Mouse (Mus musculus) midbrain, embryonic 15.5 days (tissue): ENCODE measurements at regions not wholly inside any gene's neighbourhood (a gene's known extent, or its start where the extent isn't known, plus 50 kb on each side); places are given as distances from the start of the nearest gene placed in this dataset.

ENCODE experiments used
- ATAC-seq: fragments of 200-750 bp; cut with Nextera tagmentation; replicated peaks from 2 replicates; pipeline ENCODE4 v1.8.0; 2017; ENCODE audit warnings: moderate TSS enrichment
- H3K27ac ChIP-seq: fragments of 300-500 bp; sonication (generic); 2 replicates; pipeline ENCODE4 v1.5.1; 2015; ENCODE audit warnings: mild to moderate bottlenecking, inconsistent platforms
- H3K27me3 ChIP-seq: fragments of 300-500 bp; sonication (generic); replicated peaks from 2 replicates; pipeline ENCODE4 v1.6.1; 2015; ENCODE audit warnings: inconsistent platforms
- H3K36me3 ChIP-seq: fragments of 300-500 bp; sonication (generic); replicated peaks from 2 replicates; pipeline ENCODE4 v1.6.1; 2015; ENCODE audit warnings: inconsistent platforms
- H3K4me1 ChIP-seq: fragments of 300-500 bp; sonication (generic); 2 replicates; pipeline ENCODE4 v1.6.1; 2015; ENCODE audit warnings: inconsistent platforms
- H3K4me2 ChIP-seq: fragments of 300-500 bp; sonication (generic); 2 replicates; pipeline ENCODE4 v1.6.1; 2015; ENCODE audit warnings: inconsistent platforms, mild to moderate bottlenecking, moderate library complexity
- H3K4me3 ChIP-seq: fragments of 300-500 bp; sonication (generic); 2 replicates; pipeline ENCODE4 v1.5.1; 2015; ENCODE audit warnings: mild to moderate bottlenecking, inconsistent platforms
- H3K9ac ChIP-seq: fragments of 300-500 bp; sonication (generic); 2 replicates; pipeline ENCODE4 v1.6.1; 2015; ENCODE audit warnings: mild to moderate bottlenecking, inconsistent platforms
- H3K9me3 ChIP-seq: fragments of 300-500 bp; sonication (generic); 2 replicates; pipeline ENCODE4 v1.6.1; 2016; ENCODE audit warnings: inconsistent platforms
- WGBS: fragments of 180-500 bp; shearing (Covaris S2); methylation state at CpG from one replicate; pipeline ENCODE4 v1.1.7; 2015; ENCODE audit warnings: mixed read lengths; 5-methylcytosine and 5-hydroxymethylcytosine counted together

DNA sequence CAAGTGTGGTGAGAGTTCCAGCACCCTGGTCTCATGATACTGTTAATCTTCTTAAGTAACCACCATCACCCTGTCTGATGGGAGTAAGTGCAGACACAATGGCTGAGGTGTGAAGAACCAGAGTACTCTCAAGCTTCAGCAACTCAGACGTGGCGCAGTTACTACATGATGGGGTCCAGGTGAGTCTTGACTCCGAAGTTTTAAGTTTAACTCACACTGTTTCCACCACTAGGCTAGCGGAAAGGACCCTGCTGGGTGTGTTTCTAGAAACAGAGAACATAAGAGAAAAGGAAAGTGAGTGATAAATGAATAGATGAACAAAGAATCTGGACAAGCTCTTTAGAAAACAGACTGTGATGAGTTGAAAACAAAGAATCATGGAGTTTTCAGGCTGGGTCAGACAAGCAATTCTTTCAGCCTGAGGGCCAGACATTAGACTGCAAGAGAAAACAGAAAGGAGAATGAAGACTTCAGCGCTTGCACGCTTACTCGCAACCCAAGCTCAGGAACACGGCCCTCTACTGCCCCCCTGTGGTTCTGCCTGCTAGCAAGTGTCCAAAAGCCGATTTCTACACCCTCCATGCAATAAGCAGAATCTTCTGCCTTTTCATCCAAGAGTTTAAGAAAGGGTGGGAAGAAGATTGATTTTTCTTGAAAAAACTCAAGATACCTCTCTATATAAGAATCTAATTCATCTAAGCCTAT, 2593.6 kb upstream of the Gm6569 start:
- peaks cover 4% of the 10 kb centered on the region; the same call in 1 of the 2 replicates for H3K4me1 ChIP-seq
- no peak overlapping the region for H3K27ac ChIP-seq
- no peaks in the 10 kb centered on the region for H3K27me3 ChIP-seq
- H3K36me3 ChIP-seq, result no peaks in the 10 kb centered on the region
- H3K9ac ChIP-seq, result no peak overlapping the region
- 38% methylated on average over 9 of the region's 9 CpGs for WGBS
- no peak overlapping the region for H3K4me3 ChIP-seq
- H3K9me3 ChIP-seq, result no peaks in the 10 kb centered on the region
- H3K4me2 ChIP-seq, result no peak overlapping the region
- ATAC-seq, result peak; percentile 75

DNA sequence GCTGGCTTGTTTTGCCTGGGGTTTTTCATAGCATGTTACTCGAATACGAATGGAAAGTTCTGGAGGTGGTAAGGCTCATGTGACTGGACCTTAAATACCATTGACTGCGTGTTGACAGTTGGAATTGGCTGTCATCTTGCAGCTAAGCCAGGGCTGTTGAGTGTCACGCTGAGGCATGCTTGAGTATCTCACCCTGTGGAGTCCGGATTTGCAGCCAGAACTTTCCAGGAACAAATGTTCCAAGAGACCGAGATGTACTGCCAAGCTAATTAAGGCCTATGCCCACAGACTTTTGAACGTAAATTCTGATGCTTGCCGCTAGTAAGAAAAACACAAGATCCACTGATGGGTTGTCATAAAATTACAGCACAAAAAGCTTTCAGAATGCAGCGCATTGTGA, 2590.8 kb upstream of the Gm6569 start:
- Histone ChIP-seq H3K27me3 (no peaks in the 10 kb centered on the region), H3K4me2 (no peak overlapping the region), H3K9me3 (no peaks in the 10 kb centered on the region), H3K4me1 (peaks cover 4% of the 10 kb centered on the region; the same call in 1 of the 2 replicates), H3K27ac (no peak overlapping the region), H3K4me3 (no peak overlapping the region), H3K36me3 (no peaks in the 10 kb centered on the region), H3K9ac (no peak overlapping the region)
- 80% methylated on average over 9 of the region's 9 CpGs for WGBS
- ATAC-seq, result no peak

DNA sequence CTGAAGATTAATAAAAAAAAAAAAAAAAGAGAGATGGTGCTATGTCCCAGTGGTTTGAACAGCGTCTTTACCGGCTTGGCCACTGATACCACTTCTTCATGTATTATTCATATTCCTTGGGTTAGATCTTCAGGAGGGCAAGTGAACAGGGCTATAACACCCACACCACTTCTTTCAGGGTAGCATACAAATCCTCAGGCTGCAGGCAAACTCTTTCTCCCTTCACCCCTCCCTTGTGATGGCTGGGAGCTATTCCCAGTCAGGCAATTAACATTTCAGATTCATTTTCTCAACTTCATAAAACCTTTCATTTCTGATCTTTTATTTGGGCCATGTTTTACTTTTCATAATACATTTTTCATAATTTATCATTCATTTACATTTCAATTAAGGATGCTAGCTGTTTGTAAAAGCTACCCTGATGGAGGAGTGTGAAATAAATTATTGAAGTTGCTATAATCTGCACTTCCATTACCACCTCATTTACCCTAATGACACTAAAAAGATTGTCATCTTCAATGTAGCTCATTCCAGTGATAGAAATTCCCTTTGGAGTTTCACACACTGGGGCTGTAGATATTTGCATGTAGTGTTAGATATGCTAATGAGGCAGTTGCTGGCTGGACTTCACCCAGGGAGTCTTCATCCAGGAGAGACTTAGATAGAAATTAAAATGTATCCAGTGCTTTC, 2558.3 kb upstream of the Gm6569 start:
- 50% methylated on average over 2 of the region's 2 CpGs for WGBS
- H3K27me3 ChIP-seq, result no peaks in the 10 kb centered on the region
- no peak overlapping the region for H3K9ac ChIP-seq
- H3K9me3 ChIP-seq, result no peaks in the 10 kb centered on the region
- H3K4me2 ChIP-seq, result no peak overlapping the region
- ATAC-seq, result peak; percentile 94
- H3K36me3 ChIP-seq, result no peaks in the 10 kb centered on the region
- peaks cover 4% of the 10 kb centered on the region; the same call in 1 of the 2 replicates for H3K4me1 ChIP-seq
- H3K27ac ChIP-seq, result no peak overlapping the region
- H3K4me3 ChIP-seq, result no peak overlapping the region

DNA sequence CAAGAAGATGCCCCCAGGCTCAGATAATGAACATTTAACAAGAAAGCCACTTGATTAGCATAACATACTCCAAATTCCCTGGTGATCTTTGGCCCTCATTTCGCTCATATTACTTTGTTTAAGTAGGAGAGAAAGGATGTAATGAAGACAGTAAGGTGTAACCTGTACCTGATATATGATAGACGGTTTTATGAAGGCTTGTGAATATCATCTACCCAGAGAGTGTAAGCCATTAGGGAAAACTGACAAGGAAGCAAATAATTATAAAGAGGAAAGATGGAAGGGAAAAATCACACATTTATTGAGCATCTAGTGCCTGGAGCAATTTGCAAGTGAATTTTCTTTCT, 2557.8 kb upstream of the Gm6569 start:
- 57% methylated on average over 2 of the region's 2 CpGs for WGBS
- Histone ChIP-seq H3K27ac (no peak overlapping the region), H3K9me3 (no peaks in the 10 kb centered on the region), H3K4me3 (no peak overlapping the region), H3K9ac (no peak overlapping the region), H3K4me1 (peaks cover 4% of the 10 kb centered on the region; the same call in 1 of the 2 replicates), H3K27me3 (no peaks in the 10 kb centered on the region), H3K36me3 (no peaks in the 10 kb centered on the region), H3K4me2 (no peak overlapping the region)
- peak; percentile 58 for ATAC-seq

DNA sequence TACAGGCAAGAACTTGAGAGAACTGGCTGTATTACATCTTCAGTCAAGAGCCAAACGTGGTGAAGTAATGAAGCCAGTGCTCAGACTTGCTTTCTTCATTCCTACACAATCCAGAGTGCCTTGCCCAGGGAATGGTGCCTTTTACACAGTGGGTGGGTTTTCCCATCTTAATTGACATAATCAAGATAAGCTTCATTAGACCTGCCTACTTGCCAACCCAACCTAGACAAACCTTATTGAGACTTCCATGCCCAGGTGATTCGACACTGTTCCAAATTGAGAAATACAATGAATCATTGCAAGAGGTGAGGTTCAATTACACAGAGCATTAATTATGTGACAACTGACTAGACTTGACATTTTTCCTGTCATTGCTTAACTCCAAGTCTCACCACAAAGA, 2557.0 kb upstream of the Gm6569 start:
- Histone ChIP-seq H3K27ac (no peak overlapping the region), H3K4me1 (peaks cover 4% of the 10 kb centered on the region; the same call in 1 of the 2 replicates), H3K27me3 (no peaks in the 10 kb centered on the region), H3K9me3 (no peaks in the 10 kb centered on the region), H3K4me3 (no peak overlapping the region), H3K4me2 (no peak overlapping the region), H3K36me3 (no peaks in the 10 kb centered on the region), H3K9ac (no peak overlapping the region)
- WGBS, result 71% methylated on average over 2 of the region's 2 CpGs
- ATAC-seq, result no peak

- 89% methylated on average over 3 of the region's 3 CpGs for WGBS
- ATAC-seq, result no peak
- H3K27ac ChIP-seq, result no peak overlapping the region
- no peak overlapping the region for H3K4me3 ChIP-seq
- H3K9me3 ChIP-seq, result no peaks in the 10 kb centered on the region
- H3K27me3 ChIP-seq, result no peaks in the 10 kb centered on the region
- no peaks in the 10 kb centered on the region for H3K36me3 ChIP-seq
- no peak overlapping the region for H3K4me2 ChIP-seq
- H3K9ac ChIP-seq, result no peak overlapping the region
- no peaks in the 10 kb centered on the region for H3K4me1 ChIP-seq
Measured at GRCm38 (mm10) chr15:71283775-71284174, 2550.6 kb upstream of the Gm6569 start.

GRCm38 (mm10) chr15:71302541-71302940, 2531.8 kb upstream of the Gm6569 start:
- Histone ChIP-seq H3K4me1 (no peaks in the 10 kb centered on the region), H3K36me3 (no peaks in the 10 kb centered on the region), H3K4me3 (no peak overlapping the region), H3K27me3 (no peaks in the 10 kb centered on the region), H3K9ac (no peak overlapping the region), H3K9me3 (no peaks in the 10 kb centered on the region), H3K4me2 (no peak overlapping the region), H3K27ac (no peak overlapping the region)
- ATAC-seq, result no peak

DNA sequence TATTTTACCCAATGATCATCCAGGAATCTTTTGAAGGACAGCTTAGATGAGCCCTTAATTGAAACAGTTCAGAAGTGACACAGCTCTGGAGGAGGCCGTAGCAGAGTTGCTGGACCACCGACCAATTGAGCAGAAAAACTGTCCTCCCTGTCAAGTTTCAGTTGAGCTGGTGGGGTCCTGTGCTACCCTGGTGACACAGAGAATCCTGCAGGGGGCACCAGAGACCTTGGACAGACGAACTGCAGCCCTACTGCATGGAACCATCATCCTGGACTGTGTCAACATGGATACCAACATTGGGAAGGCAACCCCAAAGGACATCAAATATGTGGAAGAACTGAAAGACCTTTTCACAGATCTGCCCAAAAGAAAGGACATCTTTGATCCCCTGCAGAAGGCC, 2524.1 kb upstream of the Gm6569 start:
- Histone ChIP-seq H3K27me3 (no peaks in the 10 kb centered on the region), H3K9ac (no peak overlapping the region), H3K9me3 (no peaks in the 10 kb centered on the region), H3K27ac (no peak overlapping the region), H3K36me3 (no peaks in the 10 kb centered on the region), H3K4me1 (no peaks in the 10 kb centered on the region), H3K4me3 (no peak overlapping the region), H3K4me2 (no peak overlapping the region)
- 65% methylated on average over 3 of the region's 3 CpGs for WGBS
- no peak for ATAC-seq

- Histone ChIP-seq H3K9me3 (no peaks in the 10 kb centered on the region), H3K36me3 (no peaks in the 10 kb centered on the region), H3K4me3 (no peak overlapping the region), H3K4me2 (no peak overlapping the region), H3K9ac (no peak overlapping the region), H3K27me3 (no peaks in the 10 kb centered on the region), H3K27ac (no peak overlapping the region), H3K4me1 (no peaks in the 10 kb centered on the region)
- 79% methylated on average over 3 of the region's 3 CpGs for WGBS
- ATAC-seq, result no peak
Measured at GRCm38 (mm10) chr15:71326596-71326995, 2507.8 kb upstream of the Gm6569 start.

DNA sequence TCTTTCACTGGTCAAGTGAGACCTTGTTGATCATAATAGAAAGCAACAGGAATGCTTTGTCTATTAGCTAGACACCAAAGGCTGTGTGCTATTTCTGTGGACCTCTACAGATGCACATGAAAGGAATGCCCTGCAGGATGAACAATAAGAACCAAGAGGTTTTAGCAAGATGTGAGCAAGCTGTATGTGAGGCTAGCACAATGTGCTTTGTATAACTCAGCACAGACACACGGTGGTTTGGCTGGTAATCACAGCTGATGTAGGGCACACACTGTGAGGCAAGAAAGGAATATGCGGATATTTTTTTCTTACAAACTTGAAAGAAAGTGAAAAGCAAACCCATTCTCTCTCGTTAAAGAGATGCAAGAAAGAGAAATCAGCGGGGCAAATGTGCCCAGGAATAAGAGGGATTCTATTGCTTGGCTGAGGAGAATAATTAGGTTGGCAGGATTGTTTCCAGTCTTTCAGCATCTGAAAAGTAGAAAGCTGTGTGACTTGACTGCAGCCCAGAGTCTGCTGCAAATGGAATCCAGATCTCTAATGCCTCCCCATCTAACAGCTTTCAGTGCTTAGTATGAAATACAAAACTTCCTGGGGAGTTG, 2476.1 kb upstream of the Gm6569 start:
- Histone ChIP-seq H3K27ac (no peak overlapping the region), H3K4me2 (no peak overlapping the region), H3K9ac (no peak overlapping the region), H3K27me3 (no peaks in the 10 kb centered on the region), H3K9me3 (no peaks in the 10 kb centered on the region), H3K36me3 (no peaks in the 10 kb centered on the region), H3K4me1 (no peaks in the 10 kb centered on the region), H3K4me3 (no peak overlapping the region)
- 0 out of 2 replicates have a peak, but pooled peaks have one; percentile 30 for ATAC-seq
- 20% methylated on average over 4 of the region's 4 CpGs for WGBS

- no peak overlapping the region for H3K9ac ChIP-seq
- no peaks in the 10 kb centered on the region for H3K27me3 ChIP-seq
- H3K4me3 ChIP-seq, result no peak overlapping the region
- H3K4me1 ChIP-seq, result no peaks in the 10 kb centered on the region
- WGBS, result 37% methylated on average over 3 of the region's 3 CpGs
- ATAC-seq, result peak; percentile 87
- H3K9me3 ChIP-seq, result no peaks in the 10 kb centered on the region
- H3K27ac ChIP-seq, result no peak overlapping the region
- no peaks in the 10 kb centered on the region for H3K36me3 ChIP-seq
- no peak overlapping the region for H3K4me2 ChIP-seq
Measured at GRCm38 (mm10) chr15:71375775-71376174, 2458.6 kb upstream of the Gm6569 start.
